Mouse (Mus musculus): ENCODE data around the gene Hist2h4. TPM values are rescaled to one million over a fixed set of nuclear protein-coding genes. Genes with fewer than 3 reads are reported as not detected.

Gene Hist2h4
- polyA plus RNA-seq, 1 experiment = 1.9 TPM

DNA sequence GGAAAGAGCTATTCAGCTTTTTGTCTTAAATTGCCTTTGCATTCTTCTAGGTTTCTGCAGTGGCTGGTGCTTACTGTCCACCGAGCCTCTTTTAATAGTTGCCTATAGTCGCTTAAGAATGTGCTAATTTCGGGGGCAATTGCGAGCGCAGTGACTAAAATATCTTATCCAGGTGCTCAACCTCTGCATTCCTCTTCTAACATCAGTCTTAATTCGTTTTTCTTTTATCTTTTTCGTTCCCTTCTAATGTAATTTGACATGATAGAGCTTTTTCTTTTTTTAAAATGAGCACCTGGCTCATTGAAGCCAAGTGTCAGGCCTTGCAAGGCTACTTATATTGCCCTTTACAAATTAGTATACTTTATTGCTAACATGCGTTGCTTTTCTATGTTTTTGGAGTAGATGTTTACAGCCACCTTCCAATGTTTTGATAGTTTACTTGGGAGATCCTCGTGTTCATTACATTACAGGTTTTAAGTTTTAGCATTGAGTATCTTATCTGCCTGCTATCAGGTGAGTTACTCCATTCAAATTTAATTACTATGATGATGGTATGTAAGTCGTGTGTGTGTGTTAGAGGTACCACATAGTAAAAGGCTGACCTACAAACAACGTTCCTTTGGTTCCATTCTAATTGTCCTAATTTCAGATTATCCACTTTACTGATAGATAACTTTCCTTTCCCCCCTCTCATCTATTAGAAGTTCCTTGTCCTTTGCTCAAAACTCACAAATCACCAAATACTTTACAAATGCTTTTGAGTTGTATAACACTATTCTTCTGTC, 15.6 kb downstream of the Hist2h4 start:
- no peak for TF ChIP-seq CTCF (IDR thresholded peaks at IDR 0.05; ENCODE audit: low read depth, low read length)
- TF ChIP-seq POLR2A (IDR thresholded peaks at IDR 0.05; ENCODE audit: borderline replicate concordance, low read depth, low read length) = no peak
- peaks cover 39% of the 10 kb centered on the region for H3K4me1 ChIP-seq (ENCODE audit: control insufficient read depth, insufficient read depth, low read length)
- peak overlapping the region; percentile 61 for H3K4me3 ChIP-seq (ENCODE audit: insufficient read depth, low read length)
- H3K27ac ChIP-seq (ENCODE audit: insufficient read depth, low read depth, low read length) = peak overlapping the region; percentile 74

- Histone ChIP-seq H3K4me3 (ENCODE audit: insufficient read depth, low read length) (peak within 1 kb of the TSS; percentile 61), H3K27ac (ENCODE audit: insufficient read depth, low read depth, low read length) (peak within 1 kb of the TSS; percentile 79), H3K4me1 (ENCODE audit: control insufficient read depth, insufficient read depth, low read length) (peaks cover 40% of the 10 kb centered on the region)
Measured at GRCm38 (mm10) chr3:96246427-96246856, 16.7 kb downstream of the Hist2h4 start, which contains the start of gene Hist2h3c1. Gene Hist2h3c1 (plus strand): TSS chr3:96246685.

- H3K4me1 ChIP-seq (ENCODE audit: control insufficient read depth, insufficient read depth, low read length) = peaks cover 38% of the 10 kb centered on the region
- peak overlapping the region; percentile 58 for H3K4me3 ChIP-seq (ENCODE audit: insufficient read depth, low read length)
Measured at GRCm38 (mm10) chr3:96246018-96246417, 17.1 kb downstream of the Hist2h4 start.

DNA sequence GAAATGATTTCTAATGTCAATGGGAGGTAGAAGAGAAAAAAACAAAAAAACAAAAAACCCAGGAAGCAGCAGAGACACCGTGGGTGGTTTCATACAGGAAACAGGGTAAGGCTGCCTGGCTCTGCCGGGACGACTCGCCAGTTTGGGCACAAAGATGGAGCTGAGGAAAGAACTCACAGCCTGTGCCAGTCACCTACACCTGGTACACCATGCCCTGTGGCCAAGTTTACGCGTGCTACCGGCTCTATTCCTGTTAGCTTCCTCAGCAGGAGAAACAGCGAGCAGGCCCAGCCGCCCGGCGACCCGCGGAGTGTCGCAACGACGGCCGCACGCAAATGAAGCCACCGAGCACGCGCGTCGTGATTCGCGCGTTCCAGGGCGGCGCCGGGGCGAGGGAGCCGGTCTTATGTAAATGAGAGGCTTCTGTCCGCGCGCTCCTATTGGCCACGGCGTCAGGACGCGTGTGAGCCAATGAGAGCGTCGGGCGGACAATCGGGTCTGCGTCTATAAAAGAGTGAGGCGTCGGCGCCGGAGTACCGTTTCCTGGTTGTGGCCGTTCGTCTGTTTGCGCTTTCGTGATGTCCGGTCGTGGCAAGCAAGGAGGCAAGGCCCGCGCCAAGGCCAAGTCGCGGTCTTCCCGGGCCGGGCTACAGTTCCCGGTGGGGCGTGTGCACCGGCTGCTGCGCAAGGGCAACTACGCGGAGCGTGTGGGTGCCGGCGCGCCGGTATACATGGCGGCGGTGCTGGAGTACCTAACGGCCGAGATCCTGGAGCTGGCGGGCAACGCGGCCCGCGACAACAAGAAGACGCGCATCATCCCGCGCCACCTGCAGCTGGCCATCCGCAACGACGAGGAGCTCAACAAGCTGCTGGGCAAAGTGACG, 17.9 kb downstream of the Hist2h4 start, which contains the start of gene Hist2h2aa1:
Hist2h2aa1 (plus strand) TSS at position 495 of the 884 bp plus-strand sequence.
- H3K4me3 ChIP-seq (ENCODE audit: insufficient read depth, low read length) = peak within 1 kb of the TSS; percentile 81
- peak within 1 kb of the TSS; percentile 97 for H3K27ac ChIP-seq (ENCODE audit: insufficient read depth, low read depth, low read length)
- peaks cover 33% of the 10 kb centered on the region for H3K4me1 ChIP-seq (ENCODE audit: control insufficient read depth, insufficient read depth, low read length)

More at GRCm38 (mm10) chr3:96246018-96246417, 17.1 kb downstream of the Hist2h4 start:
- H3K27ac ChIP-seq (ENCODE audit: insufficient read depth, low read depth, low read length) = peak overlapping the region; percentile 79

DNA sequence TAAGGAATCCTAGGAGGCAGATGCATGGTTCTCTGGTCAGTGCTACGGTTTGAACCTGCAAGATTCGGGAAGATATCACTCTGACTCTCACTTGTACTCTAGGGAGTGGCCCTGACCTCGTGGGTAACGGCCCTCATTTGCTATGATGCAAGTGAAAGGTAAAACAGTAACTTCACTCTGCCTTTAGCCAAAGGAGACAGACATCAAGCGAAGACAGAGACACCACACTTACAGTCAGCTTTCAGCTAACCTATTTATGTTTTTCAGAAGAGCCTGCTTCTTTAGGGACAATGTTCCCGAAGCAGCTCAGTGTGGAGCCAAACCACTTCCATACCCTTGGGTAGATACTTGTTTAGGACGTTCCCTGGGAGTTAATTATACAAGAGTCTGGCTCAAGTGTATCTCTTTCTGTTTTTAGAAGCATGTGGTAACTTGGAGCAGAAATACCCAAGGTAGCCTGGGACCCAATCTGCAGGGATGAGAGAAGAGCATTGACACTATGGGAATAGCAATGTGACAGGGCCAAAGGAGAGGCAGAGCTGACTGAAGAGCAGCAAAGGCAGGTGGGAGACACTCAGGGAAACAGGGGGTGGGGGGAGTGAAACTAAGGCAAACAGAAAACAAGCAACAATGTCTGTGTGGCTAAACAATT, 19.1 kb downstream of the Hist2h4 start:
- Histone ChIP-seq H3K27ac (ENCODE audit: insufficient read depth, low read depth, low read length) (peak overlapping the region; percentile 97), H3K4me3 (ENCODE audit: insufficient read depth, low read length) (peak overlapping the region; percentile 27), H3K4me1 (ENCODE audit: control insufficient read depth, insufficient read depth, low read length) (peaks cover 25% of the 10 kb centered on the region)
- TF ChIP-seq CTCF (IDR thresholded peaks at IDR 0.05; ENCODE audit: low read depth, low read length) (no peak), POLR2A (IDR thresholded peaks at IDR 0.05; ENCODE audit: borderline replicate concordance, low read depth, low read length) (no peak)

DNA sequence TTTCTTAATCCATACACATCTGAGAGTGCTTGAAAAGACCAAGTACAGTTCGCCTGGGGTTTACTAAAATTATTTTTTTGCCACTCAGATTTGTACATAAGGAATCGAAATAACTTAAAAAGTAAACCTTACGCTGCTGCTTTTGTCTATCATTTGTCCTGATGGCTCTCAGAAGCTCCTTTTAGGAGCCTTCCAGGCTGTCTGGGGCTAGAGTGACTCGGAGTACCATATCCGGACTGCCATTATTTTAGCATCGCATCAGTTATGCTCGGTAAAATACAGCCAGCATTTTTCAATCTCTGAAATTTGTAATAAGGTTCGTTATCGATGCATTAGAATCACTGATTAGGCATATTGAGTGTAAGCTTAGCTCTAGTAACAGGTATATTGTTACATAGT, 22.3 kb downstream of the Hist2h4 start:
- Histone ChIP-seq H3K4me1 (ENCODE audit: control insufficient read depth, insufficient read depth, low read length) (peaks cover 34% of the 10 kb centered on the region), H3K4me3 (ENCODE audit: insufficient read depth, low read length) (no peak overlapping the region), H3K27ac (ENCODE audit: insufficient read depth, low read depth, low read length) (peak overlapping the region; percentile 56)
- no peak for TF ChIP-seq CTCF (IDR thresholded peaks at IDR 0.05; ENCODE audit: low read depth, low read length)
- no peak for TF ChIP-seq POLR2A (IDR thresholded peaks at IDR 0.05; ENCODE audit: borderline replicate concordance, low read depth, low read length)

DNA sequence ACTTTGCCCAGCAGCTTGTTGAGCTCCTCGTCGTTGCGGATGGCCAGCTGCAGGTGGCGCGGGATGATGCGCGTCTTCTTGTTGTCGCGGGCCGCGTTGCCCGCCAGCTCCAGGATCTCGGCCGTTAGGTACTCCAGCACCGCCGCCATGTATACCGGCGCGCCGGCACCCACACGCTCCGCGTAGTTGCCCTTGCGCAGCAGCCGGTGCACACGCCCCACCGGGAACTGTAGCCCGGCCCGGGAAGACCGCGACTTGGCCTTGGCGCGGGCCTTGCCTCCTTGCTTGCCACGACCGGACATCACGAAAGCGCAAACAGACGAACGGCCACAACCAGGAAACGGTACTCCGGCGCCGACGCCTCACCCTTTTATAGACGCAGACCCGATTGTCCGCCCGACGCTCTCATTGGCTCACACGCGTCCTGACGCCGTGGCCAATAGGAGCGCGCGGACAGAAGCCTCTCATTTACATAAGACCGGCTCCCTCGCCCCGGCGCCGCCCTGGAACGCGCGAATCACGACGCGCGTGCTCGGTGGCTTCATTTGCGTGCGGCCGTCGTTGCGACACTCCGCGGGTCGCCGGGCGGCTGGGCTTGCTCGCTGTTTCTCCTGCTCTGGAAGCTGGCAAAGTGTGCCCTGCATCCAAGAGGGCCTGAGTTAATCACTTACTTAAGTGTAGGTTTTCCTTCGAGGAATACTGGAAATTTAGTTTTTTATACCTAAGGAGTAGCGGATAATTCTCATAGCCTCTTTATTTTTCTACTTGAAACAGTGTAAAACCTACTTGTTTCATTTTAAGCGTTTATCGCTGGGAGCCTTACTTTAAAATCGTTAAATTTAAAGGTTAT, 22.9 kb downstream of the Hist2h4 start, which contains the start of gene Hist2h2aa2:
Hist2h2aa2 (minus strand) TSS at position 328 of the 850 bp plus-strand sequence.
- peak within 1 kb of the TSS; percentile 59 for H3K4me3 ChIP-seq (ENCODE audit: insufficient read depth, low read length)
- H3K27ac ChIP-seq (ENCODE audit: insufficient read depth, low read depth, low read length) = peak within 1 kb of the TSS; percentile 80
- peaks cover 34% of the 10 kb centered on the region for H3K4me1 ChIP-seq (ENCODE audit: control insufficient read depth, insufficient read depth, low read length)

- peak within 1 kb of the TSS; percentile 59 for H3K4me3 ChIP-seq (ENCODE audit: insufficient read depth, low read length)
- peak within 1 kb of the TSS; percentile 80 for H3K27ac ChIP-seq (ENCODE audit: insufficient read depth, low read depth, low read length)
- peaks cover 31% of the 10 kb centered on the region for H3K4me1 ChIP-seq (ENCODE audit: control insufficient read depth, insufficient read depth, low read length)
Measured at GRCm38 (mm10) chr3:96238954-96239793, 23.9 kb downstream of the Hist2h4 start, which contains the start of gene Hist2h3c2. Gene Hist2h3c2 (minus strand): TSS chr3:96239127.
